Mouse (Mus musculus) embryonic facial prominence, embryonic 14.5 days (tissue): ENCODE measurements around the gene Cep170b. TPM values are rescaled to one million over a fixed set of nuclear protein-coding genes. Genes with fewer than 3 reads are reported as not detected.

Source experiments
- ATAC-seq: fragments of 200-750 bp; cut with Nextera tagmentation; 2 replicates; pipeline ENCODE4 v1.8.0; 2017; ENCODE audit warnings: low read depth, moderate number of reproducible peaks, moderate TSS enrichment
- DNase-seq: peaks from one replicate; pipeline ENCODE4 v3.0.0-alpha.2; 2015; ENCODE audit warnings: low spot score
- H3K27ac ChIP-seq: fragments of 300-500 bp; sonication (generic); replicated peaks from 2 replicates; pipeline ENCODE4 v1.5.1; 2014; ENCODE audit warnings: low read depth, mild to moderate bottlenecking, low read length, moderate library complexity
- H3K27me3 ChIP-seq: fragments of 300-500 bp; sonication (generic); replicated peaks from 2 replicates; pipeline ENCODE4 v1.6.1; 2014; ENCODE audit warnings: low read length; ENCODE audit not compliant: control insufficient read depth, insufficient read depth
- H3K36me3 ChIP-seq: fragments of 300-500 bp; sonication (generic); 2 replicates; pipeline ENCODE4 v1.6.1; 2014; ENCODE audit warnings: low read length, mixed read lengths; ENCODE audit not compliant: control insufficient read depth, insufficient read depth
- H3K4me1 ChIP-seq: fragments of 300-500 bp; sonication (generic); 2 replicates; pipeline ENCODE4 v1.6.1; 2014; ENCODE audit warnings: antibody characterized with exemption, low read length; ENCODE audit not compliant: control insufficient read depth, insufficient read depth
- H3K4me2 ChIP-seq: fragments of 300-500 bp; sonication (generic); 2 replicates; pipeline ENCODE4 v1.6.1; 2014; ENCODE audit warnings: low read depth, mild to moderate bottlenecking, low read length, moderate library complexity, mixed read lengths
- H3K4me3 ChIP-seq: fragments of 300-500 bp; sonication (generic); 2 replicates; pipeline ENCODE4 v1.5.1; 2014; ENCODE audit warnings: low read depth, mild to moderate bottlenecking, low read length
- H3K9ac ChIP-seq: fragments of 300-500 bp; sonication (generic); 2 replicates; pipeline ENCODE4 v1.6.1; 2014; ENCODE audit warnings: low read depth, mild to moderate bottlenecking, low read length, moderate library complexity, mixed read lengths
- H3K9me3 ChIP-seq: fragments of 300-500 bp; sonication (generic); 2 replicates; pipeline ENCODE4 v1.6.1; 2016; ENCODE audit warnings: low read length; ENCODE audit not compliant: control insufficient read depth
- WGBS: fragments of 180-500 bp; shearing (Covaris S2); extraction: QIAGEN DNeasy Blood & Tissue Kit; methylation state at CpG from one replicate; pipeline ENCODE4 v1.1.7; 2014; 5-methylcytosine and 5-hydroxymethylcytosine counted together
- microRNA-seq: library from miRNA; unstranded; fragments of <30 nt; microRNA quantifications from one replicate; pipeline ENCODE4, GENCODE M21; 2016; ENCODE audit warnings: borderline number of aligned reads
- polyA plus RNA-seq: library from polyadenylated mRNA; unstranded; fragments of >200 nt; fragmentation: Nextera tagmentation; extraction: Ambion mirVana; gene quantifications from 2 replicates; pipeline ENCODE4 v1.2.1, GENCODE M21; 2014

The Cep170b gene
- polyA plus RNA-seq, 1 experiment from 2014 or later, result 14.4 TPM

DNA sequence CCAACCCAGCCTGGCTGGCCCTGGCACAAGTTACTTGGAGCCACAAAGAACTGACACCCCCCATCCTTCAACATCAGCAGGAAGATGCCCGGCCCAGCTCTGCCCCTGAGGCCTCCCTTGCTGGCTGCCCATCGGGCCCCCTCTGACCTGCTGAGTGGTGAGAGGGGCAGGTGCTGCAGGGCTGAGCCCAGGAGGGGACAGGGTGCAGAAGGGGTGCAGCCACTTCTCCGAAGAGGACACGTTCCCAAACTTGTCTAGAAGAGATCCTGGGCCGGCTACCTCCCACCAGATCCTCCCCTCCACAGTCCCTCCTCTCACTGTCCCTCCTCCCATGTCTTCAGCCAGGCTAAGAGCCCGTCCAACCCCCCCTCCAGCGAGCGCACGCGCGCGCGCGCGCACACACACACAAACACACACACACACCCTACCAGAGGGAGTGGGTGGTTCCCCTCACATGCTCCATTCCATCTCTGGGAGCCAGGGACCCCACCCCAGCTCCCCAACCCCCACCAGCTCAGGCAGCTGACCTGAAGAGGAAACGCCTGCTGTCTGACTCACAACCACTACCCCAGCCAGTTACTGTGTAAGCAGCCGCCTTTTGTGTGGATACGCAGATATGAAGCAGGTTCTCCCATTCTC lies 75.3 kb downstream of the Cep170b start:
- Histone ChIP-seq H3K27ac (no peak overlapping the region), H3K4me2 (peak overlapping the region; percentile 7; the same call in 1 of the 2 replicates), H3K4me1 (peaks cover 36% of the 10 kb centered on the region)

More for the DNA sequence above, 75.3 kb downstream of the Cep170b start:
- H3K9me3 ChIP-seq, result no peaks in the 10 kb centered on the region
- no peak overlapping the region for H3K4me3 ChIP-seq
- no peaks in the 10 kb centered on the region for H3K36me3 ChIP-seq
- H3K27me3 ChIP-seq, result no peaks in the 10 kb centered on the region; the same call in 1 of the 2 replicates
- DNase-seq (peak; percentile 74), ATAC-seq (no peak; the same call in 1 of the 2 replicates)
- H3K9ac ChIP-seq, result no peak overlapping the region; the same call in 1 of the 2 replicates
- 45% methylated on average over 5 of the region's 18 CpGs for WGBS

Small RNA genes lying within 50 kb of the gene (microRNA-seq; reads per million reads assigned to microRNA genes)
- 0.50 reads per million for gene Mir6940

Other genes with a start within 250 kb of the Cep170b start
- gene A530016L24Rik, start 231.0 kb upstream of the Cep170b start, polyA plus RNA-seq, result 0.69 and 1.2 TPM in 2 replicates
- gene Tmem179, start 203.7 kb upstream of the Cep170b start, polyA plus RNA-seq, result 2.4 and 2.9 TPM in 2 replicates
- gene Inf2, start 131.7 kb upstream of the Cep170b start, polyA plus RNA-seq, result 6.4 and 8.1 TPM in 2 replicates
- gene Adssl1, start 100.4 kb upstream of the Cep170b start, polyA plus RNA-seq, result 23.2 and 26.5 TPM in 2 replicates
- 211 and 239 TPM in 2 replicates for gene Siva1, start 75.8 kb upstream of the Cep170b start, polyA plus RNA-seq
- gene Akt1, start 45.6 kb upstream of the Cep170b start, polyA plus RNA-seq, result 76.4 and 84.0 TPM in 2 replicates
- 3.7 and 3.8 TPM in 2 replicates for gene Zbtb42, start 41.6 kb upstream of the Cep170b start, polyA plus RNA-seq
- gene Pld4, start 40.2 kb downstream of the Cep170b start, polyA plus RNA-seq, result 12.8 and 13.0 TPM in 2 replicates
- gene Ahnak2, start 82.2 kb downstream of the Cep170b start, polyA plus RNA-seq, result 5.9 and 8.3 TPM in 2 replicates
- 6.6 and 7.1 TPM in 2 replicates for gene Clba1, start 88.5 kb downstream of the Cep170b start, polyA plus RNA-seq
- gene Cdca4, start 109.0 kb downstream of the Cep170b start, polyA plus RNA-seq, result 86.2 and 105 TPM in 2 replicates
- gene Gpr132, start 147.8 kb downstream of the Cep170b start, polyA plus RNA-seq, result 0.45 and 0.54 TPM in 2 replicates
- gene Jag2, start 209.3 kb downstream of the Cep170b start, polyA plus RNA-seq, result 9.4 and 13.1 TPM in 2 replicates
- 87.3 and 87.4 TPM in 2 replicates for gene Nudt14, start 221.7 kb downstream of the Cep170b start, polyA plus RNA-seq